Mouse (Mus musculus) cortical plate, adult 2 months (tissue): ENCODE results near the gene Rimklb.

ENCODE experiments used
- CTCF ChIP-seq: fragments of 200-500 bp; IDR thresholded peaks from 2 replicates; pipeline ENCODE4 v1.5.1; 2011; ENCODE audit warnings: mild to moderate bottlenecking, control low read depth, low read length; ENCODE audit not compliant: insufficient read depth; ENCODE audit errors: extremely low read depth
- POLR2A ChIP-seq: fragments of 200-500 bp; IDR thresholded peaks from 2 replicates; pipeline ENCODE4 v1.6.1; 2011; ENCODE audit warnings: mild to moderate bottlenecking, low read length, control low read depth; ENCODE audit not compliant: insufficient read depth; ENCODE audit errors: extremely low read depth

GRCm38 (mm10) chr6:122531466-122532174 lies 33.1 kb upstream of the Rimklb start:
- TF ChIP-seq POLR2A = no peak
- no peak for TF ChIP-seq CTCF
